39 mouse cellular contexts compared by ENCODE assay signal in the genomic region with DNA sequence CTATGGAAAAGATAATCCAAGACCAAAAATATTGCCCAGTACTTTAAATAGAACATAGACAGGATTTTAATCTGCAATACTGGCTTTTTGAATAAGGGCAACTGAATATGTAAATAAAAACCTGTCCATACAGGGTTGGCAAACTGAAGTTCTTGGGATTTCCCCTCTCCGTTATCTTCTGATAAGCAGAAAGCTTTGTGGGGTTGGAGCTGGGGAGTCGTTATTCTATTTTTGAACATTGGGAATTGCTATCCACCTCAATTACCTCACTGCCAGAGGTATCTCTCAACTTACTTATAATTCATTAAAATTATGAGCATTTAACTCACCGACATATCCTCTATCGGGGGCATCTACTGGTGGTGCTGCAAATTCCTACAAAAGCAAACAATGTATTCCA. TPM values are rescaled to one million over a fixed set of nuclear protein-coding genes. Genes with fewer than 3 reads are reported as not detected.
"Had no signal": no experiment of that assay in that cellular context is flagged by ENCODE, and none has a peak within 500 bp of the region (broad histone marks: within the 10 kb centered on the region; RNA-seq: fewer than 3 reads in every experiment).

No protein-coding gene starts in this region.

- H3K4me3 ChIP-seq: heart, embryonic 10.5 days; heart, embryonic 12.5 days; heart, embryonic 15.5 days; hindbrain, embryonic 15.5 days; kidney, embryonic 15.5 days; limb, embryonic 13.5 days; limb, embryonic 15.5 days had no signal

- ATAC-seq: hindbrain, postnatal 0 days; intestine, embryonic 16.5 days had no signal

- H3K27me3 ChIP-seq: heart, embryonic 12.5 days; heart, embryonic 15.5 days; hindbrain, embryonic 15.5 days; kidney, embryonic 15.5 days; limb, embryonic 13.5 days; limb, embryonic 15.5 days had no signal

- H3K9ac ChIP-seq: heart, embryonic 12.5 days; heart, embryonic 15.5 days; hindbrain, embryonic 15.5 days; kidney, embryonic 15.5 days; limb, embryonic 13.5 days; limb, embryonic 15.5 days; liver, embryonic 14.5 days had no signal

- DNase-seq: gastrocnemius, postnatal 14 days; gastrocnemius, postnatal 36 days; heart, postnatal 14 days; heart, postnatal 36 days; kidney, adult 11 months; kidney, adult 2 months; kidney, adult 9 months; kidney, postnatal 14 days; kidney, postnatal 36 days; layer of hippocampus, adult 9-11 months; layer of hippocampus, postnatal 36 days; left cerebral cortex, postnatal 4 days had no signal

- H3K27ac ChIP-seq: heart, embryonic 10.5 days; heart, embryonic 15.5 days; hindbrain, embryonic 15.5 days; hindbrain, postnatal 0 days; kidney, embryonic 15.5 days; kidney, postnatal 0 days; limb, embryonic 13.5 days; limb, embryonic 15.5 days; liver, embryonic 14.5 days had no signal

- H3K4me1 ChIP-seq: heart, embryonic 10.5 days had no signal

- H3K4me2 ChIP-seq: heart, embryonic 12.5 days; heart, embryonic 15.5 days; hindbrain, embryonic 15.5 days; kidney, embryonic 15.5 days; limb, embryonic 13.5 days; limb, embryonic 15.5 days had no signal

- H3K9me3 ChIP-seq: heart, embryonic 10.5 days; heart, embryonic 12.5 days; heart, embryonic 15.5 days; hindbrain, embryonic 15.5 days; kidney, embryonic 15.5 days; limb, embryonic 13.5 days; limb, embryonic 15.5 days had no signal

RNA-seq across cellular contexts. Expression of a gene that starts 18.2 kb away (rescaled TPM):
- total RNA-seq: gastrocnemius, adult 18-20 months; gastrocnemius, adult 8-10 months; gastrocnemius, postnatal 14 days; gastrocnemius, postnatal 36 days; heart, adult 8-10 months; heart, postnatal 14 days; heart, postnatal 36 days; hematopoietic stem cell, adult 5-6 weeks; hindbrain, postnatal 0 days; layer of hippocampus, adult 18-20 months; layer of hippocampus, adult 8-10 months; layer of hippocampus, postnatal 14 days; layer of hippocampus, postnatal 36 days; left cerebral cortex, adult 18-20 months; left cerebral cortex, adult 8-10 months; left cerebral cortex, postnatal 10 days; left cerebral cortex, postnatal 25 days; left cerebral cortex, postnatal 4 days had no signal
- polyA plus RNA-seq: gonadal fat pad, adult 2 months; heart, embryonic 10.5 days; heart, postnatal 0 days; hindbrain, embryonic 11.5 days; hindbrain, postnatal 0 days; intestine, embryonic 16.5 days; kidney, adult 2 months; large intestine, adult 2 months; liver, embryonic 14.5 days; liver, embryonic 16.5 days had no signal

RNA-seq across cellular contexts. Expression of a gene that starts 23.0 kb away (rescaled TPM):
- total RNA-seq: hematopoietic stem cell, adult 5-6 weeks had no signal
